ENCODE assay signal across 26 mouse cellular contexts in the genomic region with DNA sequence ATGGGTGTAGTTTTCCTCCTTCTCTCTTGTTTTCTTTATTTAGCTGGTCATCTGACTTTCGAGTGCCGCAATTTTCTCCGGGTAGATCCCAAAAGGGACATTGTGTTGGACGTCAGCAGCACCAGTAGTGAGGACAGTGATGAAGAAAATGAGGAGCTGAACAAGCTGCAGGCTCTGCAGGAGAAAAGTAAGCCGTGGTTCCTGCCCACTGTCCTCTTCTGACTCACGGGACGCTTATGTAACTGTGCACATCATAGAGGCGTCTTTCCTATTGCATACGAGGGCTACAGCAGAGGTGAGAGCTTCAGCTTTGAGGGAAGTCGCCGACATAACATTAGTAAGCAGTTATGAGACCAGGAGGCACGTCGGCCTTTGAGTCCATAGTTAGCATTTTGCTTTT. TPM values are rescaled to one million over a fixed set of nuclear protein-coding genes. Genes with fewer than 3 reads are reported as not detected.
A peak's percentile ranks its signal among the peaks of the same experiment; 100 is the strongest.
DNase-seq lines count a peak whose midpoint lies in the region; ATAC-seq lines count a peak whose summit lies in the region.
"Had no signal": no experiment of that assay in that cellular context is flagged by ENCODE, and none has a peak within 500 bp of the region (broad histone marks: within the 10 kb centered on the region; RNA-seq: fewer than 3 reads in every experiment).

No protein-coding gene starts in this region.

- H3K9me3 ChIP-seq in heart, embryonic 11.5 days (replicated peaks; ENCODE audit: control insufficient read depth, low read length) = no peaks in the 10 kb centered on the region; the same call in 1 of the 2 replicates
- H3K9me3 ChIP-seq: embryonic facial prominence, embryonic 12.5 days; forebrain, embryonic 13.5 days; forebrain, embryonic 15.5 days had no signal

- no peak overlapping the region for H3K4me3 ChIP-seq in heart, embryonic 11.5 days (ENCODE audit: low read depth, low read length)
- H3K4me3 ChIP-seq: embryonic facial prominence, embryonic 10.5 days; embryonic facial prominence, embryonic 12.5 days; forebrain, embryonic 13.5 days; forebrain, embryonic 15.5 days had no signal

- DNase-seq in left cerebral cortex, adult 18-20 months (ENCODE audit: low spot score in 2 of 2) = peak; percentile 31 to 46
- no peak for DNase-seq in left cerebral cortex, postnatal 14 days (ENCODE audit: low spot score in 2 of 2)
- DNase-seq in 416B (ENCODE audit: low read depth) = peak; percentile 15
- DNase-seq in brain, adult 2 months (ENCODE audit: low read depth, low spot score) = peak; percentile 68
- DNase-seq in retina, embryonic 14.5 days (ENCODE audit: low spot score) = no peak
- DNase-seq: adrenal gland, adult 8-10 months; adrenal gland, postnatal 14 days; adrenal gland, postnatal 36 days; B cell, adult 2 months; cerebellum, adult 11 months; cerebellum, adult 18-20 months; cerebellum, adult 8-10 months; cerebellum, postnatal 10 days; cerebellum, postnatal 25 days; forebrain, postnatal 0 days had no signal

- WGBS in heart, embryonic 11.5 days (ENCODE audit: insufficient replicate concordance) = 89% methylated on average over 13 of the region's 13 CpGs

- intact Hi-C loops in left cerebral cortex, postnatal 14 days (cut with DNase I) = no loop called here

- H3K4me1 ChIP-seq in heart, embryonic 11.5 days (ENCODE audit: control insufficient read depth, insufficient read depth, low read length) = no peaks in the 10 kb centered on the region
- H3K4me1 ChIP-seq: embryonic facial prominence, embryonic 10.5 days; embryonic facial prominence, embryonic 12.5 days; forebrain, embryonic 13.5 days; forebrain, embryonic 15.5 days had no signal

- no peaks in the 10 kb centered on the region for H3K27me3 ChIP-seq in heart, embryonic 11.5 days (ENCODE audit: control insufficient read depth, insufficient read depth, low read length)
- H3K27me3 ChIP-seq: CH12.LX; embryonic facial prominence, embryonic 12.5 days; forebrain, embryonic 13.5 days; forebrain, embryonic 15.5 days; Patski had no signal

- H3K4me2 ChIP-seq in heart, embryonic 11.5 days = no peak overlapping the region
- H3K4me2 ChIP-seq: embryonic facial prominence, embryonic 12.5 days; forebrain, embryonic 13.5 days; forebrain, embryonic 15.5 days had no signal

- peaks cover 21% of the 10 kb centered on the region for H3K36me3 ChIP-seq in heart, embryonic 11.5 days (ENCODE audit: control insufficient read depth, insufficient read depth, low read length)

- ATAC-seq in heart, embryonic 11.5 days (replicated peaks; ENCODE audit: insufficient number of reproducible peaks, low FRiP score, low TSS enrichment) = no peak
- ATAC-seq: activated CD4-positive, CD25-positive, alpha-beta regulatory T cell, adult 4 months; CD4-positive, CD25-positive, alpha-beta regulatory T cell, adult 4 months; forebrain, embryonic 13.5 days; forebrain, embryonic 15.5 days; forebrain, postnatal 0 days; Patski had no signal

- no peak overlapping the region for H3K27ac ChIP-seq in heart, embryonic 11.5 days (ENCODE audit: low read depth, low read length)
- H3K27ac ChIP-seq: embryonic facial prominence, embryonic 10.5 days; embryonic facial prominence, embryonic 12.5 days; forebrain, embryonic 13.5 days; forebrain, embryonic 15.5 days had no signal

- no peak overlapping the region for H3K9ac ChIP-seq in heart, embryonic 11.5 days (ENCODE audit: low read depth, low read length)
- H3K9ac ChIP-seq: embryonic facial prominence, embryonic 12.5 days; forebrain, embryonic 13.5 days; forebrain, embryonic 15.5 days; forebrain, postnatal 0 days had no signal

RNA-seq across cellular contexts. Expression of gene Cwc27, which starts 15.9 kb away (rescaled TPM):
- 10 to 100 TPM; 19.3 to 19.7 TPM for total RNA-seq in left cerebral cortex, adult 18-20 months (2021)
- total RNA-seq in left cerebral cortex, postnatal 14 days (2021) = 10 to 100 TPM; 17.4 to 18.4 TPM
- polyA plus RNA-seq in heart, embryonic 11.5 days (2014; fragmentation: Nextera tagmentation; extraction: Ambion mirVana) = 19.2 and 24.1 TPM in 2 replicates

RNA-seq across cellular contexts. Expression of gene Shisal2b, which starts 30.9 kb away (rescaled TPM):
- total RNA-seq in left cerebral cortex, adult 18-20 months (2021) = under 1 TPM in 1 of 2 experiments, not detected in 1; 0.35 TPM
- total RNA-seq in left cerebral cortex, postnatal 14 days (2021) = 1 to 10 TPM in 1 of 2 experiments, under 1 TPM in 1; 0.53 to 2.6 TPM
- 0.23 TPM in 1 of 2 replicates, not detected in the other for polyA plus RNA-seq in heart, embryonic 11.5 days (2014; fragmentation: Nextera tagmentation; extraction: Ambion mirVana)
- total RNA-seq: adrenal gland, adult 18-20 months; adrenal gland, adult 8-10 months; adrenal gland, postnatal 14 days; adrenal gland, postnatal 36 days; G1E had no signal
- polyA plus RNA-seq: G1E had no signal

RNA-seq across cellular contexts. Expression of gene Srek1ip1, which starts 40.5 kb away (rescaled TPM):
- total RNA-seq in left cerebral cortex, adult 18-20 months (2021) = 10 to 100 TPM; 18.8 to 20.7 TPM
- total RNA-seq in left cerebral cortex, postnatal 14 days (2021) = 10 to 100 TPM; 13.8 to 14.0 TPM
- 15.7 TPM in 2 replicates for polyA plus RNA-seq in heart, embryonic 11.5 days (2014; fragmentation: Nextera tagmentation; extraction: Ambion mirVana)

Comparison
In these comparisons a context has a peak if more than half of its experiments do, and no peak if none do; other contexts are left out.
1. DNase-seq: peak in left cerebral cortex, adult 18-20 months (2 of 2), 416B (single experiment) and brain, adult 2 months (single experiment); none in left cerebral cortex, postnatal 14 days (0 of 2) and retina, embryonic 14.5 days (single experiment).